Mouse (Mus musculus): Measurements from ENCODE around the gene Lbp.

DNA sequence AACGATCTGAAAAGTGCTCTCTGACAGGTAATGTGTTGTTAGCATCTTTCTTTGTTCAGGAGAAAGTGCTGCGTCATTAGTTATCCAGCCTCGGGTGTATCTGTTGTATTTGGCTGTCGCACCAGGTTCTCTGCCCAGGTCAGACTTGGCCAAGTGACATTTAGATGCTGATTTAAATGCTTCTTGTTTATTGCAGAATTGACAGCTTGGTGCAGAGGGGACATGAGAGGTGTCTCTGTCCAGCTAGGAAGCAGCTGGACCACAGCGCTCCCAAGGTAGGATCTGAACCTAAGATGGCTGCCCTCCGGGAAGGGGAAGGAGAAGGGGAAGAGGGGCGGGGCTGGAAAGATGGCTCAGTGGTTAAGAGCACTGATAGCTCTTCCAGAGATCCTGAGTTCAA lies 70.5 kb downstream of the Lbp start:
- no peak for TF ChIP-seq CTCF (IDR thresholded peaks at IDR 0.05; ENCODE audit: low read depth, low read length)
- no peak for TF ChIP-seq GATA2 (IDR thresholded peaks at IDR 0.05; ENCODE audit: borderline replicate concordance, low read depth, low read length)
- no peak for TF ChIP-seq TAL1 (conservative IDR thresholded peaks at IDR 0.05; ENCODE audit: low read depth, low read length)
- TF ChIP-seq POLR2AphosphoS5 (IDR thresholded peaks at IDR 0.05; ENCODE audit: insufficient replicate concordance, low read depth, low read length): no peak
- no peak for TF ChIP-seq GATA1 (IDR thresholded peaks at IDR 0.05; ENCODE audit: borderline replicate concordance, low read length)
